Mouse (Mus musculus) liver, adult 2 months (tissue): ENCODE measurements around the gene 1700024P04Rik. TPM values are rescaled to one million over a fixed set of nuclear protein-coding genes. Genes with fewer than 3 reads are reported as not detected.

Experiments used
- DNase-seq: peaks from one replicate; pipeline ENCODE4 v3.0.0-alpha.2; 2011; ENCODE audit warnings: low read depth, low spot score; ENCODE audit errors: extremely low read depth
- H3K27ac ChIP-seq: fragments of 200-500 bp; replicated peaks from 2 replicates; pipeline ENCODE4 v1.5.1; 2012; ENCODE audit warnings: low read depth, mild to moderate bottlenecking, control low read depth, inconsistent platforms, low read length; ENCODE audit not compliant: insufficient read depth
- H3K27me3 ChIP-seq: fragments of 200-500 bp; 2 replicates; pipeline ENCODE4 v1.6.1; 2012; ENCODE audit warnings: mild to moderate bottlenecking, moderate library complexity, low read length, inconsistent platforms; ENCODE audit not compliant: control insufficient read depth, insufficient read depth
- H3K36me3 ChIP-seq: fragments of 200-500 bp; 2 replicates; pipeline ENCODE4 v1.6.1; 2012; ENCODE audit warnings: low read length, inconsistent platforms; ENCODE audit not compliant: control insufficient read depth, insufficient read depth
- H3K4me1 ChIP-seq: fragments of 200-500 bp; 2 replicates; pipeline ENCODE4 v1.6.1; 2011; ENCODE audit warnings: low read length; ENCODE audit not compliant: control insufficient read depth, insufficient read depth
- H3K4me3 ChIP-seq: fragments of 200-500 bp; 2 replicates; pipeline ENCODE4 v1.5.1; 2011; ENCODE audit warnings: low read depth, mild to moderate bottlenecking, control low read depth, low read length, moderate library complexity; ENCODE audit not compliant: insufficient read depth
- H3K79me2 ChIP-seq: fragments of 200-500 bp; 2 replicates; pipeline ENCODE4 v1.6.1; 2012; ENCODE audit warnings: inconsistent platforms, mild to moderate bottlenecking, low read length, moderate library complexity; ENCODE audit not compliant: control insufficient read depth, insufficient read depth
- H3K9ac ChIP-seq: fragments of 200-500 bp; 2 replicates; pipeline ENCODE4 v1.6.1; 2012; ENCODE audit warnings: low read depth, mild to moderate bottlenecking, control low read depth, inconsistent platforms, low read length
- CTCF ChIP-seq: fragments of 200-500 bp; IDR thresholded peaks from 2 replicates; pipeline ENCODE4 v1.5.1; 2011; ENCODE audit warnings: low read depth, low read length, control low read depth
- POLR2A ChIP-seq: fragments of 200-500 bp; IDR thresholded peaks from 2 replicates; pipeline ENCODE4 v1.6.1; 2011; ENCODE audit warnings: low read length, control low read depth; ENCODE audit not compliant: insufficient read depth; ENCODE audit errors: extremely low read depth
- WGBS: fragments of 180-500 bp; shearing (Covaris S2); methylation state at CpG from one replicate; pipeline ENCODE4 v1.1.7; 2018; 5-methylcytosine and 5-hydroxymethylcytosine counted together
- polyA plus RNA-seq: library from polyadenylated mRNA; depleted of rRNA; stranded (reverse); fragments of >200 nt; gene quantifications from 2 replicates; pipeline ENCODE4 v1.2.3, GENCODE M21; 2012
- total RNA-seq: library from RNA; depleted of rRNA; stranded (reverse); fragments of >200 nt; gene quantifications from 2 replicates; pipeline ENCODE4 v1.2.3, GENCODE M21; 2014

Gene 1700024P04Rik
- total and polyA plus RNA-seq, 2 experiments: not detected

GRCm38 (mm10) chr13:98956209-98956608, 28.2 kb downstream of the 1700024P04Rik start:
- H3K79me2 ChIP-seq: no peaks in the 10 kb centered on the region
- peaks cover 10% of the 10 kb centered on the region; the same call in 1 of the 2 replicates for H3K4me1 ChIP-seq
- H3K27me3 ChIP-seq: no peaks in the 10 kb centered on the region
- TF ChIP-seq CTCF (no peak), POLR2A (no peak)
- WGBS: 71% methylated on average over 2 of the region's 2 CpGs
- no peaks in the 10 kb centered on the region for H3K36me3 ChIP-seq
- no peak overlapping the region for H3K27ac ChIP-seq
- H3K4me3 ChIP-seq: no peak overlapping the region
- H3K9ac ChIP-seq: no peak overlapping the region
- peak; percentile 38 for DNase-seq

DNA sequence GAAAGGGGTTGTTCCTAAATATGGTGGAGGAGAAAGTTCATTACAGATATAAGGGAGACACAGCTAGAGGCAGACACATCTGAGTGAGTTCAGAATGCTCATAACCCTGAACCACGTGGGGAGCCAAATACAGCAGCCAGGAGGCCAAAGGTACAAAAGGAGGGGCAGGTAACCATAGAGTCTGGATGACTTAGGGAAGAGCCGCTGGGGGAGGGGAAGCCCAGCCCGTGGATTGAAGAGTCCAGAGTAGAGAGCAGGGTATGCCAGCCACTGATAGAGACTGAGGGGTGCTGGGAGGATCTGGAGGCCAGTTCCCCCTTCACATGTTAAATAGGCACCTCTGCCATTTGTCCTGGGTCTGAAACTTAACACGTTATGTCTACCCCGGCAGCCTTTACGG, 28.7 kb downstream of the 1700024P04Rik start:
- H3K27ac ChIP-seq: peak overlapping the region; percentile 20
- TF ChIP-seq POLR2A: no peak
- no peak for TF ChIP-seq CTCF
- peak; percentile 90 for DNase-seq

GRCm38 (mm10) chr13:98955226-98955625, 29.1 kb downstream of the 1700024P04Rik start:
- no peak for TF ChIP-seq CTCF
- TF ChIP-seq POLR2A: no peak
- DNase-seq: peak; percentile 90
- WGBS: under 1% methylated on average over 5 of the region's 5 CpGs
- peaks cover 10% of the 10 kb centered on the region; the same call in 1 of the 2 replicates for H3K4me1 ChIP-seq
- H3K4me3 ChIP-seq: no peak overlapping the region
- H3K27ac ChIP-seq: peak overlapping the region; percentile 20
- no peaks in the 10 kb centered on the region for H3K79me2 ChIP-seq
- no peak overlapping the region for H3K9ac ChIP-seq
- no peaks in the 10 kb centered on the region for H3K27me3 ChIP-seq
- no peaks in the 10 kb centered on the region for H3K36me3 ChIP-seq

More for the DNA sequence above, 28.7 kb downstream of the 1700024P04Rik start:
- no peaks in the 10 kb centered on the region for H3K79me2 ChIP-seq
- no peak overlapping the region for H3K9ac ChIP-seq
- H3K4me1 ChIP-seq: peaks cover 10% of the 10 kb centered on the region; the same call in 1 of the 2 replicates
- WGBS: 26% methylated on average over 6 of the region's 6 CpGs
- no peaks in the 10 kb centered on the region for H3K27me3 ChIP-seq
- no peaks in the 10 kb centered on the region for H3K36me3 ChIP-seq
- no peak overlapping the region for H3K4me3 ChIP-seq

GRCm38 (mm10) chr13:98953830-98954229, 30.5 kb downstream of the 1700024P04Rik start:
- H3K4me1 ChIP-seq: peaks cover 10% of the 10 kb centered on the region; the same call in 1 of the 2 replicates
- no peak overlapping the region for H3K4me3 ChIP-seq
- H3K36me3 ChIP-seq: no peaks in the 10 kb centered on the region
- 94% methylated on average over 5 of the region's 5 CpGs for whole genome bisulfite sequencing
- DNase-seq: no peak
- H3K27me3 ChIP-seq: no peaks in the 10 kb centered on the region
- H3K27ac ChIP-seq: no peak overlapping the region
- TF ChIP-seq POLR2A (no peak), CTCF (no peak)
- no peak overlapping the region for H3K9ac ChIP-seq
- H3K79me2 ChIP-seq: no peaks in the 10 kb centered on the region

DNA sequence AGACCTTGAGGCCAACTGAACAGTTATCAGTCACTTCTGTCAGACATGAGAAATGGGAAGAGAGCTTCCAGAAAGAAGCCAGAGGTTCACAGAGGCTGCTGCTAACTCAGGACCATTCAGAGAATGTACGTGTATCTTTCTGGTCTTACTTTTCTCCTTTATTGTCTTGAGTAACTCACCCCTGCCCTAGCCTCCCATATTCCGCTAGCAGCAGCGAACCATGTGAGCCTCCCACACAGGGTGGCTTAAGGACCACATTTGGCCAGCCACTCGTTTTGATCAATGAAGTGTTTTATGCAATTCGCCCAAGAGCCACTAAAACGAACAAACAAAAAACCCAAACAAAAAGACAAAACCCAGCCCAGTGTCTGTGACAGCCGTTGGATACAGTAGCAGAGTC, 32.4 kb downstream of the 1700024P04Rik start:
- peaks cover 8% of the 10 kb centered on the region; the same call in 1 of the 2 replicates for H3K4me1 ChIP-seq
- no peaks in the 10 kb centered on the region for H3K36me3 ChIP-seq
- H3K27me3 ChIP-seq: no peaks in the 10 kb centered on the region
- H3K4me3 ChIP-seq: no peak overlapping the region
- H3K27ac ChIP-seq: no peak overlapping the region
- TF ChIP-seq POLR2A: no peak
- 27% methylated on average over 7 of the region's 7 CpGs for WGBS
- no peak overlapping the region for H3K9ac ChIP-seq
- no peaks in the 10 kb centered on the region for H3K79me2 ChIP-seq
- DNase-seq: no peak

DNA sequence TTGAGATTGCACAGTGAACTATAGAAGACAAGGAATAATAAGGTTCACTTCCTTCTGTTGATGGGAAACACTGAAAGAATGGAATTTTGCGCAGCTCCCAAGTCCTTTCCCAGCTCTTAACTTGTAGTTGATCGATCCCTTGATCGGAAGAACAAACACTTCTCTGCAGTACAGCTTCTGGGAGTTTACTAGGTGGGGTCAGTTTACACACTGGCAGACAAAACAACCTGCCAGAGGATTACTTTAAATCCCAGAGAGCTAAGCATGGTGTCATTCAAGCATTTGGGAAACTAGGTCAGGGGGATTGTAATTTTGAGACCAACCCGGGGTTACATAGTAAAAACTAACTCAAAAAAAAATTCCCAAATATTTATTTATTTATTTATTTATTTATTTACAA, 36.2 kb downstream of the 1700024P04Rik start:
- Histone ChIP-seq H3K27ac (no peak overlapping the region), H3K79me2 (no peaks in the 10 kb centered on the region), H3K4me3 (no peak overlapping the region), H3K4me1 (peaks cover 4% of the 10 kb centered on the region; the same call in 1 of the 2 replicates), H3K27me3 (no peaks in the 10 kb centered on the region), H3K36me3 (no peaks in the 10 kb centered on the region), H3K9ac (no peak overlapping the region)
- TF ChIP-seq POLR2A (no peak), CTCF (no peak)
- peak; percentile 51 for DNase-seq
- 32% methylated on average over 4 of the region's 4 CpGs for WGBS
